ENCODE assay signal across 4 mouse cellular contexts in the genomic region with DNA sequence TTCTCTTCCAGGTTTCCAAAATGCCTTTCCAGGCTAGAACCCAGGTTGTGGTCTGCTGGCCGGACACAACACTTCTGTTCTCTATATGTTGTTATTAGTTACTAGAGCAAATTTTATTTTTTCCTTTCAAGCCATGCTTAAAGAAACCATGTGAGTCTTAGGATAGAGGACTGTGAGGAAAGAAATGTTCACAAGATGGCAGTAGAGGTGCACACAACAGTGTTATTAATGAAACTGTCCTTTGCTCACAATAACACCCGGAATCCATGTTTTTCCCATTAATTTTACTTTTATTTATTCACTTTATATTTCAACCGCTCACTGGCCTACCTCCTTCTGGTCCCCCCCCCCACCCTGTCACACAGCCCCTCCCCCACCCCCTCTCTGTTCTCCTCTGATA. TPM values are rescaled to one million over a fixed set of nuclear protein-coding genes. Genes with fewer than 3 reads are reported as not detected.
"Had no signal": no experiment of that assay in that cellular context is flagged by ENCODE, and none has a peak within 500 bp of the region (broad histone marks: within the 10 kb centered on the region; RNA-seq: fewer than 3 reads in every experiment).

No protein-coding gene starts in this region.

RNA-seq across cellular contexts. Expression of gene Gvin1, which starts 8.5 kb away (rescaled TPM):
- polyA plus RNA-seq: limb, embryonic 11.5 days; limb, embryonic 15.5 days; midbrain, embryonic 10.5 days; neural tube, embryonic 12.5 days had no signal
